Mouse (Mus musculus) MEL (cell line): ENCODE data around the gene Pygb. TPM values are rescaled to one million over a fixed set of nuclear protein-coding genes. Genes with fewer than 3 reads are reported as not detected.

ENCODE experiments used
- DNase-seq: peaks from one replicate; pipeline ENCODE4 v3.0.0; 2011; ENCODE audit warnings: low read depth, low spot score
- H3K27ac ChIP-seq: 2 replicates; pipeline ENCODE4 v1.5.1; 2012; ENCODE audit warnings: low read depth, mild to moderate bottlenecking, control low read depth, low read length, moderate library complexity; ENCODE audit not compliant: control insufficient read depth
- H3K27me3 ChIP-seq, 2 experiments: fragments of 150-350 bp in 1 of 2; sonication (generic) in 1 of 2; 2 replicates each; pipeline ENCODE4 v1.6.1; 2012; ENCODE audit warnings: low read length in 2 of 2, mild to moderate bottlenecking in 2 of 2, improper control_type of control experiment in 1 of 2, moderate library complexity in 1 of 2; ENCODE audit not compliant: insufficient read depth in 2 of 2, control insufficient read depth in 1 of 2
- H3K36me3 ChIP-seq, 2 experiments: 2 replicates each; pipeline ENCODE4 v1.6.1; 2012 to 2014; ENCODE audit warnings: low read length in 2 of 2, improper control_type of control experiment in 1 of 2, inconsistent platforms in 1 of 2, mild to moderate bottlenecking in 1 of 2; ENCODE audit not compliant: insufficient read depth in 2 of 2, control insufficient read depth in 1 of 2
- H3K4me1 ChIP-seq, 2 experiments: fragments of 150-350 bp in 1 of 2; sonication (generic) in 1 of 2; 2 replicates each; pipeline ENCODE4 v1.6.1; 2012; ENCODE audit warnings: low read length in 2 of 2, improper control_type of control experiment in 1 of 2, mild to moderate bottlenecking in 1 of 2; ENCODE audit not compliant: insufficient read depth in 2 of 2, control insufficient read depth in 1 of 2
- H3K4me3 ChIP-seq, 2 experiments: fragments of 150-350 bp in 1 of 2; sonication (generic) in 1 of 2; 2 replicates each; pipeline ENCODE4 v1.5.1; 2012; ENCODE audit warnings: low read depth in 2 of 2, low read length in 2 of 2, mild to moderate bottlenecking in 2 of 2, moderate library complexity in 2 of 2, control low read depth in 1 of 2, improper control_type of control experiment in 1 of 2; ENCODE audit not compliant: control insufficient read depth in 1 of 2, insufficient read depth in 1 of 2
- H3K79me2 ChIP-seq: 2 replicates; pipeline ENCODE4 v1.6.1; 2012; ENCODE audit warnings: mild to moderate bottlenecking, low read length, moderate library complexity; ENCODE audit not compliant: control insufficient read depth, poor library complexity, insufficient read depth
- H3K9ac ChIP-seq: 2 replicates; pipeline ENCODE4 v1.6.1; 2012; ENCODE audit warnings: low read depth, mild to moderate bottlenecking, control low read depth, low read length, moderate library complexity; ENCODE audit not compliant: control insufficient read depth, poor library complexity, severe bottlenecking
- H3K9me3 ChIP-seq: fragments of 150-350 bp; sonication (generic); replicated peaks from 2 replicates; pipeline ENCODE4 v1.6.1; 2012; ENCODE audit warnings: mild to moderate bottlenecking, low read length, improper control_type of control experiment, moderate library complexity; ENCODE audit not compliant: insufficient read depth
- BHLHE40 ChIP-seq: IDR thresholded peaks from 2 replicates; pipeline ENCODE4 v1.6.1; 2012; ENCODE audit warnings: low read depth, mild to moderate bottlenecking, inconsistent platforms, low read length, improper control_type of control experiment, borderline replicate concordance
- CHD1 ChIP-seq: IDR thresholded peaks from 2 replicates; pipeline ENCODE4 v1.6.1; 2012; ENCODE audit warnings: low read depth, mild to moderate bottlenecking, inconsistent platforms, low read length, improper control_type of control experiment
- CHD2 ChIP-seq: IDR thresholded peaks from 2 replicates; pipeline ENCODE4 v1.6.1; 2011; ENCODE audit warnings: low read length, improper control_type of control experiment
- CTCF ChIP-seq, 3 experiments: IDR thresholded peaks in 2 of 3; conservative IDR thresholded peaks in 1 of 3; 2 replicates each; pipeline ENCODE4 v1.5.1; 2011 to 2012; ENCODE audit warnings: low read length in 3 of 3, low read depth in 2 of 3, mild to moderate bottlenecking in 2 of 3, improper control_type of control experiment in 1 of 3, inconsistent platforms in 1 of 3, mixed read lengths in 1 of 3, moderate library complexity in 1 of 3; ENCODE audit not compliant: control insufficient read depth in 1 of 3, insufficient read depth in 1 of 3, poor library complexity in 1 of 3, severe bottlenecking in 1 of 3
- E2F4 ChIP-seq: IDR thresholded peaks from 2 replicates; pipeline ENCODE4 v1.6.1; 2011; ENCODE audit warnings: low read depth, low read length, improper control_type of control experiment, borderline replicate concordance
- ELF1 ChIP-seq: IDR thresholded peaks from 2 replicates; pipeline ENCODE4 v1.6.1; 2014; ENCODE audit warnings: low read depth, mild to moderate bottlenecking, inconsistent platforms, low read length, improper control_type of control experiment, moderate library complexity
- EP300 ChIP-seq, 2 experiments: IDR thresholded peaks; 2 replicates each; pipeline ENCODE4 v1.6.1; 2011; ENCODE audit warnings: improper control_type of control experiment in 2 of 2, low read length in 2 of 2, low read depth in 1 of 2, mild to moderate bottlenecking in 1 of 2
- GABPA ChIP-seq: IDR thresholded peaks from 2 replicates; pipeline ENCODE4 v1.6.1; 2012; ENCODE audit warnings: low read depth, mild to moderate bottlenecking, inconsistent platforms, low read length, improper control_type of control experiment, moderate library complexity
- HCFC1 ChIP-seq: IDR thresholded peaks from 2 replicates; pipeline ENCODE4 v1.6.1; 2012; ENCODE audit warnings: low read depth, mild to moderate bottlenecking, inconsistent platforms, low read length, improper control_type of control experiment, moderate library complexity
- MAZ ChIP-seq: IDR thresholded peaks from 2 replicates; pipeline ENCODE4 v1.6.1; 2012; ENCODE audit warnings: low read depth, mild to moderate bottlenecking, inconsistent platforms, low read length, improper control_type of control experiment
- MXI1 ChIP-seq: IDR thresholded peaks from 2 replicates; pipeline ENCODE4 v1.6.1; 2011; ENCODE audit warnings: mild to moderate bottlenecking, low read depth, low read length, improper control_type of control experiment
- MYB ChIP-seq: IDR thresholded peaks from 2 replicates; pipeline ENCODE4 v1.6.1; 2011; ENCODE audit warnings: mild to moderate bottlenecking, low read depth, low read length, improper control_type of control experiment
- MYC ChIP-seq: IDR thresholded peaks from 2 replicates; pipeline ENCODE4 v1.6.1; 2011; ENCODE audit warnings: low read depth, mild to moderate bottlenecking, low read length, improper control_type of control experiment, moderate library complexity
- NRF1 ChIP-seq: IDR thresholded peaks from 2 replicates; pipeline ENCODE4 v1.6.1; 2014; ENCODE audit warnings: low read depth, mild to moderate bottlenecking, inconsistent platforms, low read length, improper control_type of control experiment, moderate library complexity; ENCODE audit not compliant: poor library complexity, insufficient read depth, severe bottlenecking
- POLR2AphosphoS5 ChIP-seq: IDR thresholded peaks from 2 replicates; pipeline ENCODE4 v1.6.1; 2012; ENCODE audit warnings: low read depth, borderline replicate concordance, mild to moderate bottlenecking, inconsistent platforms, low read length, moderate library complexity, mixed read lengths
- RAD21 ChIP-seq: IDR thresholded peaks from 2 replicates; pipeline ENCODE4 v1.6.1; 2011; ENCODE audit warnings: mild to moderate bottlenecking, low read depth, low read length, improper control_type of control experiment
- SIN3A ChIP-seq: IDR thresholded peaks from 2 replicates; pipeline ENCODE4 v1.6.1; 2012; ENCODE audit warnings: low read length, improper control_type of control experiment, inconsistent platforms
- TAL1 ChIP-seq: IDR thresholded peaks from 2 replicates; pipeline ENCODE4 v1.6.1; 2012; ENCODE audit warnings: mild to moderate bottlenecking, inconsistent platforms, low read length, moderate library complexity, mixed read lengths
- TCF12 ChIP-seq: IDR thresholded peaks from 2 replicates; pipeline ENCODE4 v1.6.1; 2014; ENCODE audit warnings: low read depth, mild to moderate bottlenecking, inconsistent platforms, low read length, improper control_type of control experiment, moderate library complexity
- USF2 ChIP-seq, 2 experiments: IDR thresholded peaks; 2 replicates each; pipeline ENCODE4 v1.6.1; 2011 to 2012; ENCODE audit warnings: improper control_type of control experiment in 2 of 2, low read length in 2 of 2, borderline replicate concordance in 1 of 2, inconsistent platforms in 1 of 2, low read depth in 1 of 2, mild to moderate bottlenecking in 1 of 2; ENCODE audit not compliant: insufficient read depth in 1 of 2
- ZNF384 ChIP-seq: IDR thresholded peaks from 2 replicates; pipeline ENCODE4 v1.6.1; 2012; ENCODE audit warnings: low read depth, mild to moderate bottlenecking, inconsistent platforms, low read length, improper control_type of control experiment
- polyA plus RNA-seq, 2 experiments: library from polyadenylated mRNA; stranded (reverse) in 1 of 2; unstranded in 1 of 2; fragments of >175 nt in 1 of 2; fragments of >200 nt in 1 of 2; gene quantifications; 2 replicates each; pipeline versions ENCODE4 v1.2.1 to v1.2.4; 2012; ENCODE audit warnings: low replicate concordance in 2 of 2, low read depth in 1 of 2; ENCODE audit not compliant: insufficient read length in 2 of 2, insufficient read depth in 1 of 2, missing spikeins in 1 of 2
- total RNA-seq: library from RNA; depleted of rRNA; stranded (reverse); fragments of 300-350 nt; gene quantifications from 2 replicates; pipeline ENCODE4 v1.2.3, GENCODE M21; 2012

Pygb gene
- total and polyA plus RNA-seq, 3 experiments, result 19.0 to 26.5 TPM; not detected in 1

- no peak overlapping the region for H3K27ac ChIP-seq
- TF ChIP-seq MYC, result no peak
- TF ChIP-seq RAD21, result no peak
- TF ChIP-seq SIN3A, result no peak
- TF ChIP-seq NRF1, result no peak
- no peak for TF ChIP-seq CHD1
- no peak for TF ChIP-seq MAZ
- TF ChIP-seq ELF1, result no peak
- no peak for TF ChIP-seq HCFC1
- no peak for TF ChIP-seq GABPA
- no peak for TF ChIP-seq MYB
- no peak for TF ChIP-seq TAL1
- no peak for TF ChIP-seq POLR2AphosphoS5
- TF ChIP-seq E2F4, result no peak
- no peak for TF ChIP-seq USF2 (IDR thresholded peaks at IDR 0.05; ENCODE audit: borderline replicate concordance in 1 of 2, insufficient read depth in 1 of 2, low read depth in 1 of 2, low read length in 2 of 2)
- TF ChIP-seq TCF12, result no peak
- no peak for TF ChIP-seq CTCF (IDR thresholded peaks at IDR 0.05 in 2 of 3, conservative IDR thresholded peaks at IDR 0.05 in 1 of 3; ENCODE audit: control insufficient read depth in 1 of 3, insufficient read depth in 1 of 3, low read depth in 2 of 3, low read length in 3 of 3, poor library complexity in 1 of 3, severe bottlenecking in 1 of 3)
- H3K9ac ChIP-seq, result no peak overlapping the region
- no peaks in the 10 kb centered on the region for H3K27me3 ChIP-seq
- no peaks in the 10 kb centered on the region for H3K36me3 ChIP-seq
- H3K4me3 ChIP-seq, result no peak overlapping the region
- no peaks in the 10 kb centered on the region for H3K9me3 ChIP-seq
- DNase-seq, result no peak
- no peaks in the 10 kb centered on the region for H3K79me2 ChIP-seq
- no peaks in the 10 kb centered on the region for H3K4me1 ChIP-seq
Observed at GRCm38 (mm10) chr2:150837781-150838180, 51.2 kb downstream of the Pygb start.

GRCm38 (mm10) chr2:150839686-150840471 lies 53.3 kb downstream of the Pygb start:
- TF ChIP-seq TCF12, result no peak
- no peak for TF ChIP-seq ZNF384
- TF ChIP-seq BHLHE40, result no peak
- no peak for TF ChIP-seq RAD21
- TF ChIP-seq EP300 (IDR thresholded peaks at IDR 0.05; ENCODE audit: low read depth in 1 of 2, low read length in 2 of 2), result no peak
- TF ChIP-seq CHD2, result no peak
- no peak for TF ChIP-seq MXI1
- TF ChIP-seq MAZ, result no peak
- Histone ChIP-seq H3K27ac (no peak overlapping the region), H3K4me1 (no peaks in the 10 kb centered on the region), H3K27me3 (no peaks in the 10 kb centered on the region), H3K9ac (no peak overlapping the region), H3K4me3 (no peak overlapping the region), H3K79me2 (no peaks in the 10 kb centered on the region), H3K9me3 (no peaks in the 10 kb centered on the region), H3K36me3 (no peaks in the 10 kb centered on the region)
- no peak for DNase-seq
